Mouse (Mus musculus): ENCODE results near the gene Triobp.

Gene Triobp

DNA sequence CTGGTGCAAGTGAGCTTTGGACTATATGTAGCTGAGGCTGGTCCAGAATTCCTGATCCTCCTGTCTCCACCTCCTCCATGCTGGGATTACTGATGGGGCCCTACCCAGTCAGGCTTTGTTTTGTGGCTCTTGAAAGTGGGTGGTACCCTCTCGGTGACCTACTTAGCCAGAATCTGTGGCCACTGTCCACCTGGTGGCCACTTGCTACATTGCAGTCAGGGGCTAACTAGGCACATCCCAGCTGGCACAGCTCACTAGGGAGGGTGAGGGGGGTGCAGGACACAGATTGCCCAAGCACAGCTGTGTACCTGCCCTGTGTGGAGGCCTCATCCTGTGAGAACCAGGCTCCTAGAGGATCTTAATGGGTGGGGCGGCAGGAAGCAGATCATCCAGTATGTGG lies 15.4 kb downstream of the Triobp start:
- peak; percentile 60 for DNase-seq (ENCODE audit: low read depth, low spot score)

DNA sequence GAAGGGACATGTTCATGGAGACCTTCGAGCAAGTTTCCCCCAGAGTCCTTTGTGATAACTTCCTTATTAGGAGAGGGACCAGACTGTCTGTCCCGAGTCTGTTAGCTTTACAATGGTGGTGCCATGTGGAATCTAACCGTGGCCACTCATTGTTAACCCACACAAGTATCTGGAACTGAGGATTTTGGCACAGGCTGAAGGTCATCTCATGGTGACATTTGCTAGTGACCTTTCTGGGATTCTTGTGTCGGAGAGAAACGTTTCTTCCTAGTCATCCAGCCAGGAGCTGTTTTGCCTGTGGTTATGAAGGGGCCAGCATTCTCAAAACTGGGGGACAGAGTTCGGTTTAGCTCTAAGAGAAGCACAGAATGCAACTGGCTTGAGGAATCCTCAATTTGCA lies 24.1 kb downstream of the Triobp start:
- no peak for DNase-seq (ENCODE audit: low read depth, low spot score)

DNA sequence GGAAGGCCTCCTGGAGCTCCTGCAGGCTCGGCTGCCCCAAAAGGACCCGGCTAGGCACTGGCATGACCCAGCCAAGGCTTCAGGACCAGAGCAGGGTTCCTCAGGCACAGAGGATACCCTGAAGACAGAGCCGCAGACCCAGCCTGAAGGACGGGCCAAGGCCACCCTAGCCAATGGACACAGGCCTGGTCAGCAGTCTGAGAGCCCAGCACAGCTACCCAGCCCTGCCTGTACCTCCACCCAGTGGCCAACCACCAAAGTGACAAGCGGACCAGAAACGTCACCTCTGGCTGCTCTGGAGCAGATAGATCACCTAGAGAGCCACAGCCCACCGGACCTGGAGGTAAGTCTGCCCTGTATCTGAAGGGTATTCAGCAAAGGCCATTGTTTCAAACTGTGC lies 26.4 kb downstream of the Triobp start:
- no peak for DNase-seq (ENCODE audit: low read depth, low spot score)

DNA sequence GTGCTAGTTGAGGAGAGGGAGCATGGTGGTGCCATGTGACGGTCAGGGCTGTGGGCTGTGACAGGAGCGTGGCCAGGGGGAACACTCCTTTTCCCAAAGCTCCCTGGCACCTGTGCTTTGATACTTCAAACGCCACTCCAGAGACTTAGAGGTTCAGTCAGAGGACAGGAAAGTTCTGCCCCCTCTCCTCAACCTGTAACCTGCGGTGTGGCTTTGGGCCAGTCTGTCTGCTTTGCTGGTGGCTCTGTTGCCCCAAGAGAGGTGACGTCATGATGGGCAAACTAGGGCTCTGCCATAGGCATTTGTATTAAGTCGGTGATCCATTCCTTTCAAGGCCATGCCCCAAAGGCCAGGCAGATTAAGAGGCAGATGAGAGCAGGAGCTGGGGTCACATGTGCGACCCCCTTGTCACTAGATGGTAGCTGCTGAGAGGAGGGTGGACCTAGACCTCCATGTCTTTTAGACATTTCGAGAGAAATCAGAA lies 30.2 kb downstream of the Triobp start:
- no peak for DNase-seq (ENCODE audit: low read depth, low spot score)

DNA sequence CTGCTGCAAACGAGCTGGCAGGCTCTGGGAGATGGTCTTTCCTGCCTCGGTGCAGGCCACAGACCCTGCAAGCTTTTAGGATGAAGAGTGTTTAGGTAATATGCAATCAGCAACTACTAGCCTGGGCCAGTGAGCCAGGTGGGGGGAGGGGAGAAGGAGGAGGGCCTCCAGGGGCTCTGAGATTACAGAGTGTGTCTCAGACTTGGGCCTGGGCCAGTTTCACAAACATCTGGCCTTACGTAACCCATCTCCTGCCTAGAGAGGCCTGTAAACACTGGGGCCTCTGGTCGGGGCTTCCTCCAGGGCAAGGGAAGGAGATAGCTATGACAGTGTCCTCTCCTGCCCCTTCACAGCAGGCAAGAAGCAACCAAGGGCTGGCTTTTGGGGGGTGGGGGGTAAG lies 31.4 kb downstream of the Triobp start:
- no peak for DNase-seq (ENCODE audit: low read depth, low spot score)

DNA sequence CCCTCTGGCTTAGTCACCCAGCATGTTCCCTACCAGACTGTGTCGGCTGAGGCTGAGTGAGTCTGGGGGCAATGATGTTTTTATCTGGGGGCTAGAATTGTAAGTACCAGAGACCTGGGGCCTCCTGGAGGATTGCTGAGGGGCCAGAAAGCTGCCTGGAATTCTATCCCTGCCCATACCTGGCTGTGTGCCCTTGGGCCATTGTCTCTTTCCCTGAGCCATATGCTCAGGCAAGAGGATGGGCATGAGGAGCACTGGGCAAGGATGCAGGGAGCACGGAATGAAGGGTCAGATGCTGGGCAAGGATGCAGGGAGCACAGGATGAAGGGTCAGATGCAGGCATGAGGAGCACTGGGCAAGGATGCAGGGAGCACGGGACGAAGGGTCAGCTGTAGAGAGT lies 32.6 kb downstream of the Triobp start:
- DNase-seq (ENCODE audit: low read depth, low spot score) = no peak

DNA sequence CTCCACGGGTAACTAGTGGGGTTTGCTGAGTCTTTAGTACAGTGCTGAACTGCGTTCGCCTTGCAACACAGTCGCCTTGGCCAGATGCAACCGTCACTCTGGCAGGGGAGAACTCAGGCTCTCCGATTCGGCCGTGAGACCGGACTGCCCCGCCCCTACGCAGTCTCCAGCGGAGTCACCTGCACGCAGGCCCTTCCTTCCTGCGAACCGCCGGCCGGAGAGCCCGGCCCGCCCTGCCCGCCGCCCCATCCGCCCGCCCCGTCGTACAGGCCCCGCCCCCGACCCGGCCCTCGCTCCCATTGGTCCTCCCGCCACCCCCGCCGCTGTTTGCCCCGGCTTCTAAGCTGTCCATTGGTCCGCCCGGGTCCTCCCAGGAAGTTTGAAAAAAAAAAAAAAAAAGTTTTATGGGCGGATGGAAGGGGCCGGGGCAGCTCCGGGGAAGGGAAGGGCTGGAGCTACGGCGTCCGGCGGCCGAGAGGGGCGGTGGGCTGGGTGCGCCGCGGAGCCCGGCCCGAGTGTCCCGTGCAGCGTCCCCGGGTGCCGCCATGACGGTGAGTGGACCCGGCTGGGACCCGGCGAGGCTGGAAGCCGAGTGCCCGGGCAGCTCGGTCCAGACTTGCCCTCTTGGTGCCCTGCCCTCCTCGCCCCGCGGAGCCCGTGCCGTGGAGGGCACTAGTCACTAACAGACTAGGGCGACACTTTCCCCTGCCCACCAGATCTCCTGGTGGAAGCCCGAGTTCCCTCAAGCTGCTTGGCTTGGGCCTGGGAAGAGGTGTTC lies 35.3 kb downstream of the Triobp start:
- DNase-seq (ENCODE audit: low read depth, low spot score) = peak; percentile 91

DNA sequence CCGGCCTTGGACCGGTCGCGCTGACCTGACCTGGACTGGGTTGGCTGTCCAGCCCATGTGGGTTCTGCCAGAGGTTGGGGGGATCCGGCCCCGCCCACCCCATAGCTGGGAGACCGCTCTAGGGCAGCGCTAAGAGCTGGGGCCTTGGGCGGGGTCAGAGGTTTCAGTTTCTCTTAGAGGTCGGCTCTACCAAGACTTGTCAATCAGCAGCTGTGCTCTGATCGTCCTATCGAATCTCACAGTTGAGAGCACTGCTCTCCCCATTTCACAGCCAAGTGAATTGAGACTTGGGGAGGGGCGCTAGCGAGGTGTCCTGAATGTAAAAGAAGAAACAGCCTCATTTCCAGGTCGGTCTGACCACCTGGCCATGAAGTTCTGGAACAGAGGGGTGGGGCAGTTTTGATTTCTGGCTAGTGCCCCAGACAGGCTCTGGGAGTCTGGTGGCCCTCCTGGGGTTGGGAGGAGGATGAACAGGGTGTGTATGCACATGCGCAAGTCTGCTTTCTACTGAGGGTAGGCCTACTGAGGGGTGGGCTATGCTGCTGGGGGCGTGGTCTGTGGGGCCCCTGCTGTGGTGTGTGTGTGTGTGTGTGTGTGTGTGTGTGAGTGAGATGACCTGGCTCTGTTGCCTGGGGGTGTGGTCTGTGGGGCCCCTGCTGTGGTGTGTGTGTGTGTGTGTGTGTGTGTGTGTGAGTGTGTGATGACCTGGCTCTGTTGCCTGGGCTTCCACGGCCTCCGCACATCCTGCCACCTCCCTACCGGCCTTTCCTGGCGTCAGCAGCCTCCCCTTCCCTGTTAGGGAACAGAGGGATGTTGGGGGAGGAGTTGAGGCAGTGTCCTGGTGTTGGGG lies 36.1 kb downstream of the Triobp start:
- DNase-seq (ENCODE audit: low read depth, low spot score) = peak; percentile 86

DNA sequence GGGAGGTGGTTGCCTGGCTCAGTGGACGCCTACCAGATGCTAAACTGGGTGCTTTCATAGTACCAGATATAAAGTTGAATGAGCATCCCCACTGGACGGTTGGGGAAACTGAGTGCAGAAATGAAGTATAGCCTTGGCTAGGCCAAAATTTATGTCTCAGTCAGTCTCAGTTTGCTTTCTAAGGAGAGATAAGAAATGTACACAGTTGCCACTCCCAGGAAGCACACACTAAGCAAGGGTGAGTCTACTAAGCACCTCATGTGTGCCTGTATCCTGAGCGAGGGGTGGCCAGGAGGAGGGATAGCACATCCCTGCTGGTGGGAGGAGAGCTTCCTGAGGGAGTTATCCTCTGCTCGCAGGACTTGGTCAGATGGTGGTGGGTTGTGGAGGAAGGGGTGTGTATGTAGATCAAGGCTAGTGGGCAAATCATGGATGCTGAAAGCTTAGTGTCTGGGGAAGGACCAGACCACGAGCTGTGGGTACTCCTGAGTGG lies 36.8 kb downstream of the Triobp start:
- no peak for DNase-seq (ENCODE audit: low read depth, low spot score)

DNA sequence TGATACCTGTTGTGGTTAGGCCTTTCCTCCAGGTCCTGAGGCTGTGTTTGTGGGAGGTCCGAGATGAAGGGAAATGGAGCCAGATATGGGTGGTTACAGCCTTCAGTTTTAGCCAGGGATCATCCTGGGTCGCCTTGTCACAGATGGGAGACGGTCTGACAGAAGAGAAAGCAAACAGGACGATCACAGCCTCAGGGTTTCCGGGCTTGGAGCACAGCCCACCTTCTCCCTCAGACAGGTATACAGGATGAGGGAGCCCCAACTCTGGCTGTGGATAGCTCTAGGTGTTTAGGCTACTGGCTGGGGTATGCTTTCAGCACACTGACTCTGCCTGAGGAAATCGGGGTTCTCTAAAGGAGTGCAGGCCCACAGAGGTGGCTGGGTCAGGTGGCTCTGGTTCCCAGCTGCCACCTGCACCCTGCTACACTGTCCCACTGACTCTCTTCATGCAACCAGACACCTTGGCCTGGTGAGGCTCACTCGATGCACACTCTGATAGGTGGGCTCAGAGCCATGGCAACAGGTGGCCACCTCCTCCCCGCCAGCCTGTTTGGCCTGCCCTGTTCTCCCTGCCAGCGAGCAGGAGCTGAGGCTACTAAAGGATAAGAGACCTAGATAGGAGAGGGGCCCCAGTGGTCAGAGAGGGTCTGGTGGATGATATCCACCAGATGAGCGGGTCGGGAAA lies 39.2 kb downstream of the Triobp start:
- no peak for DNase-seq (ENCODE audit: low read depth, low spot score)

DNA sequence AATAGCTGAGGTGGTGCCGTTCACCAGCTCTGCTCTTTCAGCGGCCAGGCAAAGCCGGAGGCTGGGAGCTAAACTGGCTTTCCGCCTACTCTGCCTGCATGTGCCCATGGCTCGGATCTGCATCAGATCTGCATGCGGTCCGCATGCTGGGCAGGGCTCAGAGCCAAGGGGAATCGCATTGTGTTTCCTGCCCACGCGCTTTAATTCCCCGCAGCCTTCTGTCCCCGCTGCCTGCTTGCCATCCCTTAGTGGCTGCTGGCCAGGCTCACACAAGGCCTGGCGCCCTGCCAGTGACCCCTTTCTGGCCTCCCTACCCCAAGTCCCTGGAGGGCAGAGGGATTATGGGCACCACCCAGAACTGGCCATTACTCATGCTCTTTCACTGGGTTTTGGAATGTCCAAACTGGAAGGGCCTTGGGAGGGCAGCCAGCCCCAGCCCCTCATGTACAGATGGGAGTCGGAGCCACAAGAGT lies 41.0 kb downstream of the Triobp start:
- no peak for DNase-seq (ENCODE audit: low read depth, low spot score)

DNA sequence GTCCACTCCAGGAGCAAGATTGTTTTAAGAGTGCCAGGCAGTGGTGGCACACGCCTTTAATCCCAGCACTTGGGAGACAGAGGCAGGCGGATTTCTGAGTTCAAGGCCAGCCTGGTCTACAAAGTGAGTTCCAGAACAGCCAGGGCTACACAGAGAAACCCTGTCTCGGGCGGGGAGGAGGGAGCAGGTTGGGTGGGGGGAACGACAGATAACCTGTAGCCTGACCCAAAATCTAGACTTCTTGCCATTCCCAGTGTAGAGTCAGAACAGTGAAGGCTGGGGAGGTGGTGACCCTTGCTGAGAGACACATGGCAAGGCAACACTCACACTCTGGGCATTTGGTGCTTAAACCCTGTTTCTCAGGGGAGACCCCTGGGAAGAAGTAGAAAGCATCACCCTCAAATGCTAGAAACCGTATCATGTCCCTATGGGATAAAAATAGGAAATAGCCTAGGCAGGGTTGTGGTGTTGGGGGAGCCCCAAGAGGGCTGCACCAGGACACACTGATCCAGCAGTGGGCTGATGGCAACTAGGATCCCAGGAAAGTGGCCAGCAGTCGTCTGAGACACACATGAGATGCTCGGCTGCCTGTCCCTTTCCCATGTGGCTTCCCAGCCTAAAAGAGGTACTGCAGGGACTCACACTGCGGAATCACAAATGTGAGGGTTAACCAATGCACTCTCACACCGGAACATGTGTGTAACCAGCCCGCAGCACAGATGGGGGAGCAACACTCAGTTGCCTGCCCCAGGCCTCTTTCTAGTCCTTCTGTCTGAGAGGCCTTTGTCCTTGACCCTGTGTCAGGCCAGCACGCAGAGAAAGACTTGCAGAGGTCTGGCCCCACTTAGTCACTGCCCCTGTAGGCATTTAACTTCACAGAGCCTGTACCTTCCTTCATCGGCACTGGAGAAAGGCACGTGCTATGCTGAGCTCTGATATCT lies 41.9 kb downstream of the Triobp start:
- no peak for DNase-seq (ENCODE audit: low read depth, low spot score)

DNA sequence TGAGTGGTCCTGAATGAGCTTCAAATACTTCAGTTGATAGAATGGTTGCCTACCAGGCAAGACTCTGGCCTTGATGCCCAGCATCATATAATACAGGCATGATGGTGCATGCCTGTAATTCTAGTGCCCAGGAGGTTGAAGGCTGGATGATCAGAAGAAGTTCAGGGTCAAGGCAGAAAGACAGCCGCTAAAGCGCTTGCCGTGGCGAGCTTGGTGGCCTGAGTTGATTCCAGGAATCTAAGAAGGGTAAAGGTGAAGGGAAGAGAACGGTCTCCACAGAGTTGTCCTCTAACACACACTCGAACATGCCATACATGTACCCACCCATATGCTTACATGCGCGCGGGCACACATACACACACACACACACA lies 42.6 kb downstream of the Triobp start:
- DNase-seq (ENCODE audit: low read depth, low spot score) = no peak

DNA sequence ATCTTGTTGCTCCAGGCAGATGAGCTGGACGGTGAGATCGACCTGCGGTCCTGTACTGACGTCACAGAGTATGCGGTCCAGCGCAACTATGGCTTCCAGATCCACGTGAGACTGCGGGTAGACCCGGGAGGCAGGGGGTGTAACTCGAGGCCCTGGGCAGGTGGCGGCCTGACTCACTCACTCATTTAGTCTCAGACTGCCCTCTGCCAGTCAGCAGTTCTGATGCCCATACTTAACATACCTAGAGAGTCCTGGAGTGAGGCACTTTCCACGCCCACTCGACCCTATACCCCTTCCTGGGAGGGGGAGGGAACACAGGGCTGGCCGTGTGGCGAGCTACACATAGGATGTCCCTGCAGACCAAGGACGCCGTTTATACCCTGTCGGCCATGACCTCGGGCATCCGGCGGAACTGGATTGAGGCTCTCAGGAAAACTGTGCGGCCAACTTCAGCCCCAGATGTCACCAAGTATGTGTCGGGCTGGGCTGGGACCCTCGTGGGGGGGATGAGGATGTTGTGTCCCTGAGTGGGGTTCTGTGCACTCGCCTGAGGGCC lies 43.5 kb downstream of the Triobp start:
- DNase-seq (ENCODE audit: low read depth, low spot score) = no peak

DNA sequence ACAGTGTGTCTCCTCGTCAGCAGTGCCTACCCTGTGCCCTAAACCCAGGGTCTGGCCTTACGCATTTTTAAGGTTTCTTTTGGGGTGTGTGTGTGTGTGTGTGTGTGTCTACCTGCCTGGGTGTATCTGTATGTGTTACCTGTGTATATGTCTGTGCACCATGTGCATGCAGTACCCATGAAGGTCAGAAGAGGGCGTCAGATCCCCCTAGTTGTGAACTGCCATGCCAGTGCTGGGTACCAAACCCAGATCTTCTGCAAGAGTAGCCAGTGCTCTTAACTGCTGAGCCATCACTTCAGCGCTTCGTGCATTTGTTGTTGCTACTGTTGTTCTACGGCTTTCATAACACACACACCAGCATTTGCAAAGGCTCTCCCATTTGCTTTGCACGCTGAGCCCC lies 44.7 kb downstream of the Triobp start:
- DNase-seq (ENCODE audit: low read depth, low spot score) = no peak

DNA sequence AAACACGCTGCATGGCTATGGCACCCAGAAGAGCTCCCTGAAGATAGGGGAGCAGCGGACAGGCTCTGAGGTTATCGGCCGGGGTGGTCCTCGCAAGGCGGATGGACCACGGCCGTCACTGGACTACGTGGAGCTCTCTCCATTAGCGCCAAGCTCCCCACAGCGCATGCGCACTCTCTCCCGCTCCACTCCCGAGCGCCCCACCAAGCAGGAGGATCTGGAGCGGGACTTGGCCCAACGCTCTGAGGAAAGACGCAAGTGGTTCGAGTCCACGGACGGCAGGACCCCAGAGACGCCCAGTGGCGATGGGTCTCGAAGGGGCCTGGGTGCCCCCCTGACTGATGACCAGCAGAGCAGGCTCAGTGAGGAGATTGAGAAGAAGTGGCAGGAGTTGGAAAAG lies 45.4 kb downstream of the Triobp start:
- DNase-seq (ENCODE audit: low read depth, low spot score) = no peak

DNA sequence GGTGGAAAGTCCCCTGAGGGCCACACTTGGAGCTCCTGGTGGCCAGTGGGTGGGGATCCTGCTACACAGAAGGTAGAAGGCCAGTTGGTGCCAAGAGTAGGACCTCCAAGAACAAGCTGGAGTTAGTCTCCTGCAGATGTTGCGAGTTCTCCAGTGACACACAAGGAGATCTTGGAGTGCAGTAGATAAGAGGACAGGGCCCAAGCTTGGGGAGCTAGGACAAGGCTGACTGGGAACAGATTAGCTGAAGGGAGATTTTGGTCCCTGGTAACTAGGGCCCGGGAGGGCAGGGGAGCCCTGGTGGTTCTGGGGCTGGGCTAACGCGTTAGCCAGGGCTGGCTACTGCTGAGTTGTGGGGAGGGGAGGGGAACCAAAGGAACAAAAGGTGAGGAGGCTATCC lies 48.4 kb downstream of the Triobp start:
- DNase-seq (ENCODE audit: low read depth, low spot score) = no peak

DNA sequence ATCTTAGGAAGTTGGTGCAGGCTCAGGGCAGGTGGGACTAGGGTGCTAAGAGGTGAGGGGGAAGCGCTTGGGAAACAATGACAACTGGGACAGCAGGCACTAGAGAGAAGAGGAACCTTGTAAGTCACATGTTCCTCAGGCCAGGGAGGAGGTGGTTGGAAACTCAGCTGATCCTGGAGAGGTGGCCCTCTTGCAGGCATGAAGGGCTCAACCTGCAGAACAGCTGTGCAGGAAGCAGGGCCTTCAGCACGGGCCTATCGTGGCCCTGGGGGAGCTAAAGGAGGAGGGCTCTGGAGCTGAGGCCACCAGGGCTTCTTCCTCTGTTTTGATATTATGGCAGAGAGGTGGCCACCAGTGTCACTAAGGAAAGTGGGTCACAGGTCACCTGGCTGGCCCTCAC lies 49.1 kb downstream of the Triobp start:
- no peak for DNase-seq (ENCODE audit: low read depth, low spot score)

DNA sequence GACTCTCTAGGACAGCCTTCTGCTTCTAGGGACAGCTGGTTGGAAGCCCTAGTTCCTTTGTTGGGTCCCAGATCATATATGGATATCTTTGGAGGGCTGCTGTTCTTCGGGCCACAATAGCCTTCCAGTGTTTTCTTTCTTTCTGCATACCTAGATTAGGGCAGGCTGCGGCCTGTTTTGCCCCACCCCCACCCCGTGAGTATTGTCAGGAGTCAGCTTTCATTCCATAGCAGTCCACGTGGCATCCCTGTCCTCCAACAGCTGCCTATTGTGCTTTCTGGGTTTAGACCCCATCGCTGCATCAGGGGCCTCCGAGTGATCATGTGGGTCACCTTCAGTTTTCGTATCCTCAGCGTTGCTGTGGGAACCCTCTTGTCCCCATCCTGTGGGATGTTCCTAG lies 50.8 kb downstream of the Triobp start:
- DNase-seq (ENCODE audit: low read depth, low spot score) = no peak

DNA sequence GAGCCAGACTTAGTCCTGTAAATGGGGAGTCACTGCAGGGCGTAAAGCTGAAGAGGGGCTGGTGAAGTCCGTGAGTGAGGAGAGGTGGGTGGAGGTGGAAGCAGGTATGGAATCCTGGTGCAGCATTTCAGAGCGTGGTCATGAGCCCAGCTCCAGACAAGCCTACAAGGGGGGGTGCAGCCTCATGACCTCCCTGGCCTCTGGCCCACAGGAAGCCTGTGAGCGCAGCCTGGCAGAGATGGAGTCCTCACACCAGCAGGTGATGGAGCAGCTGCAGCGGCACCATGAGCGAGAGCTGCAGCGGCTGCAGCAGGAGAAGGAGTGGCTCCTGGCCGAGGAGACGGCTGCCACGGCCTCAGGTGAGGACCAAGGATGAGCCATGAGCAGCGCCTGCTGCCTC lies 52.1 kb downstream of the Triobp start:
- no peak for DNase-seq (ENCODE audit: low read depth, low spot score)

DNA sequence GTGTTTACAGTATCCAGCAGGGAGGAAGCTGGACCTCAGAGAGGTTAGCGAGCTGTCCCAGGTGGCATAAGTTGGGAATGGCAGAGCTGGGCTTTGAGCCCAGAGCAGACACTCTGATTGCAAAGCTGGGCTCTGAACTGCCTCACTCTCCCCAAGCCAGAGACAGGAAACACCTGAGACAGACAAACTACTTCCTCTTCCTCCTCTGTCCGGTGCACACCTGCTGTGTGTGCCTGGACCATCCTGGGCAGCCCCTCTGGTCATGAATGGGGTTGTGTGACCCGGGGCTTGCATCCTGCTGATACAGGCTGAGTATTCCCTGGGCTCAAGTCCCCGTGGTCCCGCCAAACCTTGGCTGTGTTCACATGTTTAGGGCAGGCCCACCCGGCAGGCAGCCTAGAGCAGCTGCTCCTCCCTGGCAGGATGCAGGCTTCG lies 52.9 kb downstream of the Triobp start:
- DNase-seq (ENCODE audit: low read depth, low spot score) = no peak

Data from CD4-positive helper T cell, adult 2 months (primary cell).